Mouse (Mus musculus) gastrocnemius, postnatal 14 days (tissue): ENCODE measurements at regions not wholly inside any gene's neighbourhood (a gene's known extent, or its start where the extent isn't known, plus 50 kb on each side); places are given as distances from the start of the nearest gene placed in this dataset.

ENCODE experiments used
- DNase-seq: peaks from one replicate; pipeline ENCODE4 v3.0.0; 2021; ENCODE audit warnings: mixed read lengths
- intact Hi-C: fragments of 180-260 bp; cut with DNase I; formaldehyde crosslinking; loops from one replicate; pipeline ENCODE4 v1.15.1; 2025; ENCODE audit warnings: low total_unique reads

GRCm38 (mm10) chr8:77774551-77775335 is 50.5 kb upstream of the Ednra start:
- DNase-seq = no peak
- intact Hi-C loops = no loop called here

- intact Hi-C loops = no loop called here
- DNase-seq = no peak
These were observed 51.3 kb upstream of the Ednra start for GRCm38 (mm10) chr8:77775526-77775925.

- intact Hi-C loops = no loop called here
- no peak for DNase-seq
These were observed 53.3 kb upstream of the Ednra start for GRCm38 (mm10) chr8:77777597-77777996.

DNA sequence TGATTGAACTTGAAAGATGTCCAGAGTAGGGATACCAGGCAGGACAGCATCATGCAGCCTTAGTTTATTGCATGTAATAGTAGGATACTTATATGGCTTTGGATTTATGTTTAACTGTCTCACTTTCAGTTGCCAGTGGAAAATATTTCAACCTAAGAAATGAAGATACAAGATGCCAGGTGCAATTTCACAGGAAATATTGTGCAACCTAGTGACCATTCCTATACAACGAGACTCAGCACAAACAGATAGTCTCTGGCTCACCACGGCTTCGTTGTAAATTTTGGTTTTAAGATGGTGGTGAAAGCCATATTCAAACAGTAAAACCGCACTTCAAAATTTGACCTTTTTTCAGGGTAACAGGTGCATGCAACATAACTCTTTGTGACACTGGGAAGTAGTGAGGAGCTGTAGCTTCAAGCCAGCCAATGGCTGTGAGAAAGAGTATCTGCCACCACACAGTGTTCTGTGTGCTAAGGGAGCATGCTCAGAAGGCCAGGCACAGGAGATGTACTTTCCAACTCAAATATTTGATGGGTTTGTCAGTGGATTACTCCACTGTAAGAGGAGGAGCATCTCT is 61.5 kb upstream of the Ednra start:
- no peak for DNase-seq
- intact Hi-C loops = no loop called here

DNA sequence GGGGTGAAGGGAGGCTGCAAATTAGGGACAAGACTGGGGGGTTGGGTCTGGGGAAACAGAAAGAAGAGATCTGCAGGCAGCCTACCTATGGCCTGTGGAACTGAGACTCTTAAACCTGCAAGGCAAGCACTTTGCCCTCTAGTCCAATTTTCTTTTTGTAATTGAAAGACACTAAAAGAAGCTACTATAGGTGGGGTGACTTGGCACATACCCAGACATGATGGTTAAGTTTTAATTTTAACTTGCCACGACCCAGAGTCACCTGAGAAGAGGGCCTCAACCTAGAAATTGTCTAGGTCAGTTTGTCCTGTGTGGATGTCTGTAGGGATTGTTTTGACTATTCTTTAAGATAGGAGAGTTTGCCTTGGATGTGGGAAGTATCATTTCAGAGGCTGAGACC is 70.6 kb upstream of the Ednra start:
- no peak for DNase-seq
- intact Hi-C loops = no loop called here

- intact Hi-C loops = no loop called here
- DNase-seq = no peak
These were observed 79.1 kb upstream of the Ednra start for GRCm38 (mm10) chr8:77803147-77803903.

GRCm38 (mm10) chr8:77804536-77804935 is 80.3 kb upstream of the Ednra start:
- no peak for DNase-seq
- intact Hi-C loops = no loop called here

GRCm38 (mm10) chr8:77804956-77805355 is 80.7 kb upstream of the Ednra start:
- no peak for DNase-seq
- intact Hi-C loops = no loop called here

DNA sequence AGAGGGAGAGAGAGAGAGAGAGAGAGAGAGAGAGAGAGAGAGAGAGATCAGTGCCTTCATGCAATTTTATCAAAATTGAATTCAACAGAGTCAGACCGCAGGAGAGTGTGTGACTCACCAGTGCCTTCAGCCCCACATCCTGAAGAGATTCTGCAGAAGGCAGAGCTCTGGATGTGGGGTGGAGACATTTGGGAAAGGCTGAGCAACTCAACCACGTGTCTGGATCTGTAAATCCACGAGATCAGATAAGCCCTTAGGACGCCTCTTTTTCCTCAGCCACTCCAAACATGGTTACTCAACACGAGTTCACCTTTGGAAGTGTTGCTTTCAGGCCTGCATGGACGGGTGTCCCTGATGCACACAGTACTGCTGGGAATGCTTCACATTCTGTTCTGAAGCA is 81.4 kb upstream of the Ednra start:
- intact Hi-C loops = no loop called here
- no peak for DNase-seq

GRCm38 (mm10) chr8:77814796-77815647 is 90.8 kb upstream of the Ednra start:
- DNase-seq = no peak
- intact Hi-C loops = no loop called here

DNA sequence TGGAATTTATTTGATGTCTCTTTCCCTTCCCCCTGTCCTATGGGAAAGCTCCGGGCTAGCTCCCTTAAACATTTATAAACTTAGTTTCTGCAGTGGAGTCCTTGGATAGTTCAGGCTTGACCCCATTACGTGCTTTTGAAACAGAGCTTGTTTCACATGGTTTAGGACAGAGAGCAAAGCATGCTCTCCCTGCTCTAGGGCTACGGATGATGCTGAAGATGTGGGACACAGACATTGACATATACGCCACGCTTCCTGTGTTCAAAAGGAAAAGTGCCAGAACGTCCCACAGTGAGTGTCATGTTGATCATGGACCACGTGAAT is 91.3 kb upstream of the Ednra start:
- intact Hi-C loops = no loop called here
- no peak for DNase-seq

DNA sequence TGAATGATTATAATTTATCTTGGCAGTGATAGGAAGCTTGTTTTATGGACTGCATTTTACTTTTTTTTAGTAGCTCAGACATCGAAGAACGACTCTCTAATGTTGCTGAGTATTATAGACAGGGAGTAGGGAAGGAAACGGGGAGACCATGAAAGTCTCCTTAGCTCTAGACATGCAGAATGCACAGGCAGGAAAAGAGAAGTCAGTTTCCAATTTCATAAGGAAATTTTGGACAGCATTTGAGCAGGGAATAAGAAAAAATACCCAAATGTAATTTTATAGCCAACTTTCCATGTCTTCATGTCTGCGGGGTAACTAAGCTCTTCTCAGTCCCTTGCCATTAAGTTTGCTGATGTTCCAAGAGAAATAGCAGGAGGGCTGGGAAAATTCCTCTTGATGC is 92.0 kb upstream of the Ednra start:
- intact Hi-C loops = no loop called here
- no peak for DNase-seq

GRCm38 (mm10) chr8:77825786-77826185 is 101.5 kb upstream of the Ednra start:
- intact Hi-C loops = no loop called here
- DNase-seq = no peak

GRCm38 (mm10) chr8:77826255-77826654 is 102.0 kb upstream of the Ednra start:
- intact Hi-C loops = no loop called here
- DNase-seq = no peak

GRCm38 (mm10) chr8:77828079-77828478 is 103.8 kb upstream of the Ednra start:
- intact Hi-C loops = no loop called here

DNA sequence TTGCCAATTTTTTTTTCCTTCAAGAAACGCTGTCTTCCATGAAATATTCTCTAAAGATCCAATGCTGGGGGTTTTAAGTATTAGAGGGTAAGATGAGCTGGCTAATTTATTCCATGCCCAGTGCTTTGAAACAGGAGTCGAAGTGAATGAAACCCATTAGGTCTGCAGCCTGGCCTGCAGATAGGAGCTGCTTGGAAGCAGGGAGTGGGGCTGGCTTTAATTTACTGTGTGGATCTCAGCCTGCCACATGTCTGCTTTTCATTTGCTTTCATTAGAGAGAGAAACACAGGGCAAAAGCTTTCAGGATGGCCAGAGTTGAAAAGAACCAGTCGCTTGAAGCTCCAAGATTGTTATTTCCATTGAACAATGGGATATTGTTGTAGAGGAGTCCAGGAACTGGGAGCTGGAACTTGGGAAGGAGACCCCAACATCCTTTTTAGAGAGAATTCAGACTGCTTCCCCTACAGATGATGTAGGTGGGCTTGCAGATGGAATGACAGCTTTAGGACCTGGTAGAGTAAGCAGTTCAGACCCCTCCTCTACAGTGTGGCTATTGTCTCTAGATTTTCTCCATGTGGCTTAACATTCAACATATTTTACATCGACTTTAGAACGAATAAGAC is 105.0 kb upstream of the Ednra start:
- DNase-seq = no peak
- intact Hi-C loops = no loop called here

More at GRCm38 (mm10) chr8:77828079-77828478, 103.8 kb upstream of the Ednra start:
- DNase-seq = no peak

GRCm38 (mm10) chr8:77829764-77830163 is 105.5 kb upstream of the Ednra start:
- DNase-seq = no peak
- intact Hi-C loops = no loop called here

GRCm38 (mm10) chr8:77834283-77834682 is 110.0 kb upstream of the Ednra start:
- DNase-seq = no peak
- intact Hi-C loops = no loop called here

GRCm38 (mm10) chr8:77836902-77837489 is 112.7 kb upstream of the Ednra start:
- intact Hi-C loops = no loop called here
- DNase-seq = no peak
